Mouse (Mus musculus): ENCODE results near the gene Rmnd1. TPM values are rescaled to one million over a fixed set of nuclear protein-coding genes. Genes with fewer than 3 reads are reported as not detected.
A peak's percentile ranks its signal among the peaks of the same experiment; 100 is the strongest.

Gene Rmnd1
- polyA plus RNA-seq, 1 experiment from 2014 or later = 47.9 TPM

DNA sequence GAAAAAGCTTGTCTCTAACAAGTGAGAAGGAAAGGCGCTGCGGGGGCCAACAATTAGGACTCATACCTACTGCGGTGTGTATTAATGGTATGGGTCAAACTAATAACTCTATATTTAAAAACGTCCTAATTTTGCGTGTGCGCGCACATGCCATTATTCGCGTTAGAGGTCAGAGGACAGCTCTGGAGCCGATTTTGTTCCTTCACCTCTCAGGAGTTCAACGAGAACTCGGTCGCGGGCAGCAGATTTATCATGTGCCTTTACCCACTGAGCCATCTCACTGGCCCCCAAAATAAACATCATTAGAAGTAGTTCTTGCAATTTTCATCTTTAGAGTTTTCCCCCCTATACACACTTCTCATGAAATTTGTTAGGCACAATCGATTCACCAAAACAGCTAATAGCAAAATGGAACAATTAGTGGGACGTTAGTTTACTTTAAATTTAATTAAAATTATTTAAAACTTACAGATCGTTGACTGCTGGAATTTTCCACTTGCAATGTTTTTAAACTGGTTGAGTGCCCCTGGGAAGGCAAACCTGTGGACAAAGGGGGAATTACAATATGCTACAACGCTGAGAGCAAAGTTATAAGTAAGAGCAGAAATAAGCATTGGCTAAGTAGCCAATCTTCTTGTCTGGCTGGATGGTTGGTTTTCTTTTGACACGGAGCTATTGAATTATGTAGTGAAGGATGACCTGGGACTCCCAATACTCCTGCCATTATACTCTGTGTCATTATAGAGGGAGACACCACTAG, 988 bp upstream of the Rmnd1 start:
- WGBS = 12% methylated on average over 19 of the region's 19 CpGs
- Histone ChIP-seq H3K4me2 (peak overlapping the region; percentile 60), H3K36me3 (peaks cover 3% of the 10 kb centered on the region), H3K4me1 (replicated peaks) (peaks cover 23% of the 10 kb centered on the region), H3K9ac (peak overlapping the region; percentile 77), H3K27ac (peak overlapping the region; percentile 87), H3K4me3 (peak overlapping the region; percentile 67), H3K27me3 (no peaks in the 10 kb centered on the region), H3K9me3 (no peaks in the 10 kb centered on the region)
- ATAC-seq (ENCODE audit: low FRiP score) = 0 out of 2 replicates have a peak, but pooled peaks have one; percentile 0

GRCm38 (mm10) chr10:4431746-4432122, 454 bp downstream of the Rmnd1 start:
- H3K4me1 ChIP-seq (replicated peaks) = peaks cover 23% of the 10 kb centered on the region
- H3K9me3 ChIP-seq = no peaks in the 10 kb centered on the region
- peak; percentile 50 for ATAC-seq (ENCODE audit: low FRiP score)
- 16% methylated on average over 5 of the region's 5 CpGs for WGBS
- peak overlapping the region; percentile 76 for H3K4me2 ChIP-seq
- H3K4me3 ChIP-seq = peak overlapping the region; percentile 67
- no peaks in the 10 kb centered on the region for H3K27me3 ChIP-seq
- peaks cover 10% of the 10 kb centered on the region for H3K36me3 ChIP-seq
- peak overlapping the region; percentile 80 for H3K27ac ChIP-seq
- peak overlapping the region; percentile 84 for H3K9ac ChIP-seq

GRCm38 (mm10) chr10:4430826-4431225, 1.4 kb downstream of the Rmnd1 start:
- Histone ChIP-seq H3K4me2 (peak overlapping the region; percentile 76), H3K36me3 (peaks cover 18% of the 10 kb centered on the region), H3K4me3 (0 out of 2 replicates have a peak overlapping the region, but pooled peaks have one; percentile 67), H3K27ac (no peak overlapping the region), H3K9me3 (no peaks in the 10 kb centered on the region), H3K4me1 (replicated peaks) (peaks cover 23% of the 10 kb centered on the region), H3K27me3 (no peaks in the 10 kb centered on the region), H3K9ac (peak overlapping the region; percentile 84)
- 91% methylated on average over 3 of the region's 3 CpGs for WGBS
- ATAC-seq (ENCODE audit: low FRiP score) = no peak

GRCm38 (mm10) chr10:4430399-4430798, 1.8 kb downstream of the Rmnd1 start:
- Histone ChIP-seq H3K4me1 (replicated peaks) (peaks cover 23% of the 10 kb centered on the region), H3K9ac (peak overlapping the region; percentile 84), H3K9me3 (no peaks in the 10 kb centered on the region), H3K4me3 (no peak overlapping the region), H3K36me3 (peaks cover 22% of the 10 kb centered on the region), H3K4me2 (no peak overlapping the region), H3K27me3 (no peaks in the 10 kb centered on the region), H3K27ac (no peak overlapping the region)
- no peak for ATAC-seq (ENCODE audit: low FRiP score)
- WGBS = 94% methylated on average over 8 of the region's 8 CpGs

DNA sequence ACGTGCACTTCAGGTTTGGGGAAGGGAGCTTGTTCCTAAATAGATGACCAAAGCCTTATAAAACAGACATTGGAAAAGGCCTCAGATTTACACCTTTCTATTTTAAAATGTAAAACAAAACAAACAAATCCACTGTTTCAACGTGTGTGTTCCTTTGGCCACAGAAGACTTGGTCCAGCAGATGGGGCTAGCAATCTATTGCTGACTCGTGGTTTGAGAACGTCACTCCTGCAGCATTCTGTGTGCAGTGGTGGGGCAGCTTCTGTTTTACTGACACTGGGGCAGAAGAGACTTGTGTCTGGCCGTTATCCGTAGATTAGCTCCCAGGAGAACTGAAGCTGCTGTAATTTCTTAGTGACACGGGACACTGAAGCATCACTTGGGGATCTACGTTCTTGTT, 6.9 kb downstream of the Rmnd1 start:
- 87% methylated on average over 8 of the region's 8 CpGs for WGBS
- Histone ChIP-seq H3K4me3 (no peak overlapping the region), H3K4me2 (no peak overlapping the region), H3K27me3 (no peaks in the 10 kb centered on the region), H3K27ac (no peak overlapping the region), H3K9ac (no peak overlapping the region; the same call in 1 of the 2 replicates), H3K9me3 (no peaks in the 10 kb centered on the region), H3K4me1 (replicated peaks) (no peaks in the 10 kb centered on the region), H3K36me3 (peaks cover 65% of the 10 kb centered on the region)
- no peak for ATAC-seq (ENCODE audit: low FRiP score)

GRCm38 (mm10) chr10:4407191-4407590, 25.0 kb downstream of the Rmnd1 start:
- Histone ChIP-seq H3K9ac (no peak overlapping the region; the same call in 1 of the 2 replicates), H3K4me1 (replicated peaks) (no peaks in the 10 kb centered on the region), H3K27ac (no peak overlapping the region), H3K4me3 (no peak overlapping the region), H3K4me2 (no peak overlapping the region), H3K9me3 (no peaks in the 10 kb centered on the region), H3K27me3 (no peaks in the 10 kb centered on the region), H3K36me3 (peaks cover 62% of the 10 kb centered on the region)
- WGBS = 97% methylated on average over 1 of the region's 1 CpGs
- ATAC-seq (ENCODE audit: low FRiP score) = no peak

GRCm38 (mm10) chr10:4405511-4405910, 26.7 kb downstream of the Rmnd1 start:
- Histone ChIP-seq H3K4me2 (no peak overlapping the region), H3K27me3 (no peaks in the 10 kb centered on the region), H3K4me3 (no peak overlapping the region), H3K9me3 (no peaks in the 10 kb centered on the region), H3K9ac (no peak overlapping the region), H3K36me3 (peaks cover 55% of the 10 kb centered on the region), H3K4me1 (replicated peaks) (no peaks in the 10 kb centered on the region), H3K27ac (no peak overlapping the region)
- 92% methylated on average over 5 of the region's 5 CpGs for WGBS
- 0 out of 2 replicates have a peak, but pooled peaks have one; percentile 4 for ATAC-seq (ENCODE audit: low FRiP score)

GRCm38 (mm10) chr10:4404895-4405491, 27.2 kb downstream of the Rmnd1 start:
- no peak overlapping the region for H3K4me3 ChIP-seq
- H3K9me3 ChIP-seq = no peaks in the 10 kb centered on the region
- 65% methylated on average over 5 of the region's 5 CpGs for WGBS
- H3K36me3 ChIP-seq = peaks cover 50% of the 10 kb centered on the region
- H3K4me2 ChIP-seq = no peak overlapping the region
- no peak overlapping the region for H3K9ac ChIP-seq
- H3K27me3 ChIP-seq = no peaks in the 10 kb centered on the region
- no peaks in the 10 kb centered on the region for H3K4me1 ChIP-seq (replicated peaks)
- ATAC-seq (ENCODE audit: low FRiP score) = peak; percentile 40
- no peak overlapping the region for H3K27ac ChIP-seq

- no peak for ATAC-seq (ENCODE audit: low FRiP score)
- Histone ChIP-seq H3K27ac (no peak overlapping the region), H3K4me1 (replicated peaks) (0 out of 2 replicates have a peak, but pooled peaks cover 3% of the 10 kb centered on the region), H3K9me3 (no peaks in the 10 kb centered on the region), H3K9ac (no peak overlapping the region), H3K36me3 (peaks cover 26% of the 10 kb centered on the region), H3K4me2 (no peak overlapping the region), H3K4me3 (no peak overlapping the region), H3K27me3 (no peaks in the 10 kb centered on the region)
- WGBS = 90% methylated on average over 5 of the region's 5 CpGs
Observed at GRCm38 (mm10) chr10:4398058-4398457, 34.1 kb downstream of the Rmnd1 start.

DNA sequence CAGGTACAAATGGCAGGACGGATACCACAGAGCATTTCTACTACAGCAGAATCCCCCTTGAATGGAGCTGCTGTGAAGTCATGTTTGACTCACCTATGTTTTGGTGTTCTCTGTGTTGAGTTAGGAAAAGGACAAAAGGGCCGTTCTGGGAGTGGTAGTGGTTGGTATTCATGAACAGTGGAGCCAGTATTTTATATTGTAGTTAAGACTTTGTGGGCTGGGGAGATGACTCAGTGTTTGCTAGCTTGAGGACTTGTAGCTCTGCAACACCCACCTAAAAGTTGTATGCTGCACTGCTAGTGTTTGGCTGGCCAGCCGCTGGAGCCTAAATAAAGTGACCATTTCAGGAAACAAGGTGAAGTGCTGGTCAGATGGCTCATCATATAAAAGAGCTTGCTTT, 36.9 kb downstream of the Rmnd1 start:
- H3K36me3 ChIP-seq = peaks cover 20% of the 10 kb centered on the region
- H3K4me1 ChIP-seq (replicated peaks) = peaks cover 27% of the 10 kb centered on the region
- ATAC-seq (ENCODE audit: low FRiP score) = no peak
- no peaks in the 10 kb centered on the region for H3K27me3 ChIP-seq
- WGBS = 93% methylated on average over 3 of the region's 3 CpGs
- no peak overlapping the region for H3K4me3 ChIP-seq
- H3K9ac ChIP-seq = no peak overlapping the region
- no peak overlapping the region for H3K4me2 ChIP-seq
- H3K27ac ChIP-seq = no peak overlapping the region
- no peaks in the 10 kb centered on the region for H3K9me3 ChIP-seq

DNA sequence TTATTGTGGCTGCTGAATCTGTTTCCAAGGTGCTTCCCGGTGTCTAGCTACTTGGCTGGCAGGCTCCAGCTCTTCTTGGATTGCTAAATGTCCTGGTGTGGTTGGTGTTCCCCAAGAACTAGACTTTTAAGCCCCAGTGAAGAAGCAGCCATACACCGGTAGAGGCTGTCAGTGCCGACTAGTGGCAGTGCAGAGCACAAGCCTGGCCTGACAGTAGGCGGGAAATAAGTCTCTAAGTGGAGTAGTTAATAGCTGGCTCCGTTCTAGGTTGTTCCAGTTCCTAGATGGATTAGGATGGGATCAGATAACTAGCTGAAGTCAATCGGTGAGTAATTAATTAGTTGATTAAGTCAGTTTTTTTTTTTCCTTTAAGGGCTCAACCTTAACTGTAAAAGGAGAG, 40.3 kb downstream of the Rmnd1 start:
- peak overlapping the region; percentile 94; the same call in 1 of the 2 replicates for H3K4me2 ChIP-seq
- WGBS = 62% methylated on average over 6 of the region's 6 CpGs

DNA sequence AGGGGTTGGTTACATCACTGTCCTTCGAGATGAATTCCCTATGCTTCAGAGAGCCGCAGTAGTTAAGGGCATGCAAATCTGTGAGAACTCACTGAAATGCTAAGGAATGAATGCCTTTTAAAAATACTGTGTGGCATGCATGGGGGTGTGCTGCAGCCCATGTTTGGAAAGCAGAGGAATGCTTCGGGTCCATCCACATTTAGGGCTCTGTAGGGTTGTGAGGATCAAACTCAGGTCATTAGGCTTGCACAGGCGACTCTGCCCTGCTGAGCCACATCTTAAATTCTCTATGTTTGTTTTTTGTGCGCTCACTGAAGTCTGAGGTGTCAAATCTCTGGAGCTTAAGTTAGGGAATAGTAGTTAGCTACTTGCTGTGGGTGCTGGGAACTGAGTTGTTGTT, 41.1 kb downstream of the Rmnd1 start:
- WGBS = 78% methylated on average over 5 of the region's 5 CpGs
- H3K9me3 ChIP-seq = no peaks in the 10 kb centered on the region
- no peak for ATAC-seq (ENCODE audit: low FRiP score)
- peak overlapping the region; percentile 94; the same call in 1 of the 2 replicates for H3K4me2 ChIP-seq
- peak overlapping the region; percentile 19; the same call in 1 of the 2 replicates for H3K27ac ChIP-seq
- H3K4me3 ChIP-seq = peak overlapping the region; percentile 2; the same call in 1 of the 2 replicates
- 0 out of 2 replicates have a peak overlapping the region, but pooled peaks have one; percentile 15 for H3K9ac ChIP-seq
- peaks cover 44% of the 10 kb centered on the region for H3K4me1 ChIP-seq (replicated peaks)
- H3K27me3 ChIP-seq = no peaks in the 10 kb centered on the region
- H3K36me3 ChIP-seq = 0 out of 2 replicates have a peak, but pooled peaks cover 3% of the 10 kb centered on the region

More for the DNA sequence above, 40.3 kb downstream of the Rmnd1 start:
- Histone ChIP-seq H3K9ac (no peak overlapping the region), H3K27me3 (no peaks in the 10 kb centered on the region), H3K4me3 (no peak overlapping the region), H3K27ac (no peak overlapping the region), H3K4me1 (replicated peaks) (peaks cover 43% of the 10 kb centered on the region), H3K36me3 (peaks cover 6% of the 10 kb centered on the region), H3K9me3 (no peaks in the 10 kb centered on the region)
- no peak for ATAC-seq (ENCODE audit: low FRiP score)

Measured in hindbrain, embryonic 13.5 days (tissue).